Mouse (Mus musculus): ENCODE results near the gene Tbc1d5.

GRCm38 (mm10) chr17:50737068-50737467 is 442.1 kb downstream of the Tbc1d5 start:
- TF ChIP-seq GATA1 (IDR thresholded peaks at IDR 0.05; ENCODE audit: borderline replicate concordance, low read length) (no peak), FLI1 (IDR thresholded peaks at IDR 0.05; ENCODE audit: low read length) (no peak)

Data from megakaryocyte, embryonic 14.5 days (primary cell).